Mouse (Mus musculus): ENCODE measurements around the gene Tshz2. TPM values are rescaled to one million over a fixed set of nuclear protein-coding genes. Genes with fewer than 3 reads are reported as not detected.
"Not testable (repeated sequence)": the region's sequence is repeated elsewhere in the genome, so short reads cannot be mapped to it uniquely, and the experiment has no call there.

Gene Tshz2
- polyA plus RNA-seq, 1 experiment: 6.2 TPM

DNA sequence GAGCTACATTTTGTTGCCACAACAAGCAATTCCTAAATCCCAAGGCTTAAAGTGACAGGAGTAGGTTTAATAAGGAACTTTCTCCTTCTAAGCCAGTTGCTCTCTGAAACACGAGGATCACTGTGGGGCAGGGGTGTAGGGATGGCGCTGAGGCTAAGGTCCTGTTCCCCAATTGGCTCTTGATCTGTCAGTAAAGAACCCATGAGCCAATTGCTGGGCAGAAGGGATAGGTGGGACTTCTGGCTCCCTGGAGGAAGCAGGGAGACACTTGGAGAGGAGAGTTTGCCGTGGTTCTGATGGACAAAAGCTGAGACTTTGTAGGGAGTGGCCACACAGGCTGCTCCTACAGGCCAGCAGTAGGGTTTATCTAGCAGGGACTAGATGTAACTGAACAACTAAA lies 128.9 kb downstream of the Tshz2 start:
- no peaks in the 10 kb centered on the region for H3K4me1 ChIP-seq (ENCODE audit: control insufficient read depth, insufficient read depth, low read length)
- no peak for DNase-seq
- TF ChIP-seq POLR2A (IDR thresholded peaks at IDR 0.05; ENCODE audit: borderline replicate concordance, extremely low read depth, low read depth, low read length) (no peak), CTCF (IDR thresholded peaks at IDR 0.05; ENCODE audit: insufficient read depth, low read length) (no peak)
- 53% methylated on average over 3 of the region's 3 CpGs for WGBS
- no peak overlapping the region for H3K4me3 ChIP-seq (replicated peaks; ENCODE audit: extremely low read depth, low read depth, low read length)

DNA sequence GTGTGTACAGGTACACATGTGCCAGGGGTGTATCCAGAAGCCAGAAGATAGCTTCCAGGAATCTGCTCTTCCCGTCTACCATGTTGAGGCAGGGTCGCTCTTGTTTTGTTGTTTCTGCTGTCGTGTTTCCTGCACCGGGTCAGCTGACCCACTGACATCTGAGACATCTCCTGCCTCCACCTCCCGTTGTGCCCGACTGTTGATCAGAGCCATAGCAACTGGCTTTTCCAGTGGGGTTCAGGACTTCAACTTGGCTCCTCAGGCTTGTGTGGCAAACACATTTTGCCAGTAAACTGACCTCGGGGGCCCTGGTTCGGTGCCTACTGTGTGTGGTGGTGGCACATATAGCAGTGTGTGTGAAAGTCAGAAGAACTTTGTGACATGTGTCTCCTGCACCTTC lies 129.5 kb downstream of the Tshz2 start:
- H3K4me1 ChIP-seq (ENCODE audit: control insufficient read depth, insufficient read depth, low read length): no peaks in the 10 kb centered on the region
- WGBS: 76% methylated on average over 8 of the region's 8 CpGs
- no peak overlapping the region for H3K4me3 ChIP-seq (replicated peaks; ENCODE audit: extremely low read depth, low read depth, low read length)
- DNase-seq: no peak
- TF ChIP-seq CTCF (IDR thresholded peaks at IDR 0.05; ENCODE audit: insufficient read depth, low read length): no peak
- TF ChIP-seq POLR2A (IDR thresholded peaks at IDR 0.05; ENCODE audit: borderline replicate concordance, extremely low read depth, low read depth, low read length): no peak

DNA sequence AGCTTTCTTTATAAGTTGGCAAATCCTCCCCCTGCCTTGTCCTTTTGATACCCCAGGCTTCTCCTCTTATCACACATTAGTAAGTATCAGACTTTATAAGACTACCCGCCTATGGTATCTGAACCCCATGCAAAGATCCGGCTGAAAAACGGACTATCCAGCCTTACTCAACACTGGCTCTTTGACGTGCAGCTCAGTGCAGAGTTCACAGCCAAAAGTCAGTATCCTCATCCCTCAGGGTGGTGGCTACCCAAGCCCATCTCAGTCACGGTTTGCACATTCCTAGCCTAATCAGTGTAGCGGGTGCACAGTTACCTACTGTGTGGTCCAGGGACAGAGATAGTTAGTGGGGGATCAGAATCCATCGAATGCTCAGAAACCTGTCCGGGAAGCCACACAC lies 130.9 kb downstream of the Tshz2 start:
- TF ChIP-seq POLR2A (IDR thresholded peaks at IDR 0.05; ENCODE audit: borderline replicate concordance, extremely low read depth, low read depth, low read length): no peak
- TF ChIP-seq CTCF (IDR thresholded peaks at IDR 0.05; ENCODE audit: insufficient read depth, low read length): no peak

DNA sequence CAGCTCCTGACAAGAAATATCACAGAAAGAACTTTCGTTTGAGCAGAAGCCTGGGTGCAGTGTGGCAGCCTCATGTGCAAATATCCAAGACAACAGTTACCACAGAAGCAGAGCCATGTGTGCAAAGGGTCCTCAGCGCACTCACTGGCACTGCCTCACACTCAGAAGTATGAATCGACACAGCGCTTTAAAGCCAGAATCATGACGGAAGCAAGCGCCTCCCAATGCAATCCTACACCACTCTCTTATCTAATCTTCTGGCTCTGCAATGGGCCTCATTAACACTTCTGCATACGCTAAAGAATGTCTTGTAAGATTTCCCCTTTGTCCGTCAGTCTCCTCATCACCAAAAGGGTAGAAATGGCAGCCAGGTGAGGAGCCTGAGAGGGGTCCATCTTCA lies 133.4 kb downstream of the Tshz2 start:
- no peak for DNase-seq
- TF ChIP-seq CTCF (IDR thresholded peaks at IDR 0.05; ENCODE audit: insufficient read depth, low read length) (no peak), POLR2A (IDR thresholded peaks at IDR 0.05; ENCODE audit: borderline replicate concordance, extremely low read depth, low read depth, low read length) (no peak)
- WGBS: 69% methylated on average over 8 of the region's 8 CpGs
- no peaks in the 10 kb centered on the region for H3K4me1 ChIP-seq (ENCODE audit: control insufficient read depth, insufficient read depth, low read length)
- H3K4me3 ChIP-seq (replicated peaks; ENCODE audit: extremely low read depth, low read depth, low read length): no peak overlapping the region

More for the DNA sequence above, 130.9 kb downstream of the Tshz2 start:
- no peak for DNase-seq
- Histone ChIP-seq H3K4me3 (replicated peaks; ENCODE audit: extremely low read depth, low read depth, low read length) (no peak overlapping the region), H3K4me1 (ENCODE audit: control insufficient read depth, insufficient read depth, low read length) (no peaks in the 10 kb centered on the region)
- WGBS: 81% methylated on average over 8 of the region's 8 CpGs

DNA sequence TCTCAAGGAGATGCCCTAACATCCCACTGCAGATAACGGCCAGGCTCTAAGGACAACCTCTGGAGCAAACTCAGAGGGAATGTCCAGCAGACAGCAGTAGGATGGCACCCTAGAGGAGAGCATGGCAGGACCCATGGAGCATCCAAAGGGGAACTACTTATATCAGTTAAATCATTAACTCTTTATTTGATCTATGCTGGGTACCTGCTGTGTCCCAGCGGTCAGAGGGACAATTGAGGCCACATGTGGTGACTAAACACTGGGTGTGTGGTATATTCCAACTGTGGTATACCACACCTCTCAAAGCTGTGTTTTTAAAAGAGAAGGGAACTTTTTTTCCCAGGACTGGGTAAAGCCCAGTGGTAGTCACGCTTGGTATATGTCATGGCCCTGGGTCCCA lies 134.5 kb downstream of the Tshz2 start:
- Histone ChIP-seq H3K4me3 (replicated peaks; ENCODE audit: extremely low read depth, low read depth, low read length) (no peak overlapping the region), H3K4me1 (ENCODE audit: control insufficient read depth, insufficient read depth, low read length) (no peaks in the 10 kb centered on the region)
- 83% methylated on average over 3 of the region's 3 CpGs for WGBS
- no peak for TF ChIP-seq CTCF (IDR thresholded peaks at IDR 0.05; ENCODE audit: insufficient read depth, low read length)
- no peak for TF ChIP-seq POLR2A (IDR thresholded peaks at IDR 0.05; ENCODE audit: borderline replicate concordance, extremely low read depth, low read depth, low read length)
- DNase-seq: no peak

DNA sequence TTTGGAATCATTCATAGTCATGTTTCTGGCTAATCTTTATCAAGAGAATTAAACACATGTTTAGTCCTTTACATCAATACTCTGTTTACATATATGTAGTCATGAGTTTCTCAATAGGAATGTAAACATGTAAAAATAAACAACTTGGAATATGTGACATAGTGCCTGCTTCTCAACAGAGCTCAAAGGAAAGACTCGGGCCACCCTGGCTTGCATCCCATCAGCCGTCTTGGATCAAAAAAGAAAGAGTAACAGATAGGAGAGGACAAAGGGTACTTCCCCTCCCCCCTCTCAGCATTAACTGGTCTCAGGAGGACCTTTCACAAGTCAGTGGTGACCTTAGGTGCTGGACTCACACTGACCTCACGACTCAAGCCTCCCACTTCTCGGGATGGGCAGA lies 142.3 kb downstream of the Tshz2 start:
- H3K4me1 ChIP-seq (ENCODE audit: control insufficient read depth, insufficient read depth, low read length): peaks cover 2% of the 10 kb centered on the region; the same call in 1 of the 2 replicates
- no peak for DNase-seq
- no peak for TF ChIP-seq POLR2A (IDR thresholded peaks at IDR 0.05; ENCODE audit: borderline replicate concordance, extremely low read depth, low read depth, low read length)
- no peak for TF ChIP-seq CTCF (IDR thresholded peaks at IDR 0.05; ENCODE audit: insufficient read depth, low read length)
- H3K4me3 ChIP-seq (replicated peaks; ENCODE audit: extremely low read depth, low read depth, low read length): no peak overlapping the region
- 54% methylated on average over 4 of the region's 4 CpGs for WGBS

DNA sequence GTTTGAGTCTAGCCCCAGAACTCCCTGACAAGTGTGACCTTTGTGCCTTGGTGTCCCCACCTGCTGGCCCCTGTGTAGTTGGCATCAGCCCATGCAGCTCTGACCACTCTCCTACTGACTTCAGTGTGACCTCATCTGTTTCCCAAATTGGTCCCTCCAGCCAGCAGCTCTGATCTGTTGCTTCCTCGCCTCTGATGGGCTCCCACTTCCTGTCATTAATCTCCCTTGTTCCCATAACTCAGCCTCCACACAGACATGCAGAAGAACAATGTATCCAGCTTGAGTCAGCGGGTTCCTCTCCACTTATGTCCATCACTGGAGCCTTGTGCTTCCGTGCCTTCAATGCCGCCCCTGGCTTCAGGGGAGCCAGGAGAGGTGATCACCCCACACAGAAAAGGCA lies 144.4 kb downstream of the Tshz2 start:
- DNase-seq: no peak
- H3K4me1 ChIP-seq (ENCODE audit: control insufficient read depth, insufficient read depth, low read length): peaks cover 2% of the 10 kb centered on the region; the same call in 1 of the 2 replicates
- TF ChIP-seq POLR2A (IDR thresholded peaks at IDR 0.05; ENCODE audit: borderline replicate concordance, extremely low read depth, low read depth, low read length) (no peak), CTCF (IDR thresholded peaks at IDR 0.05; ENCODE audit: insufficient read depth, low read length) (no peak)
- whole genome bisulfite sequencing: 41% methylated on average over 4 of the region's 4 CpGs
- H3K4me3 ChIP-seq (replicated peaks; ENCODE audit: extremely low read depth, low read depth, low read length): no peak overlapping the region

DNA sequence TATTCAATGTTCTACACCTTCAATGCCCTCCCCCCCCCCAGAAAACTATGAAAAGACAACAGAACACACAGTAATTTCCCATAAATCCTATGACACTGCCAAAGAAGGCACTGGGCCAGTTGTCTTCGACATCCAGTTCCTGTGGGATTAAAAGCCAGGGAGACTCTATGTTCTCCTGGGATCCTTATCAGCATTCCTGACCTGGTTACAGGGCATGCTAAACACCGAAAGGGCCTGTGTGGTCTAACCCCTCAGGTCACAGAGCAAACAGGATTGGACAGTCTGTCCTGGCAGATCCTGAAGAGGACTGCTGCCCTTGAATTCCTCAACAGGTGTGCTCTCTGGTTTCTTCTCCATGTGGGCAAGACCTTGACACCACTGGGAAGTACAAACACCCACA lies 145.0 kb downstream of the Tshz2 start:
- peaks cover 2% of the 10 kb centered on the region; the same call in 1 of the 2 replicates for H3K4me1 ChIP-seq (ENCODE audit: control insufficient read depth, insufficient read depth, low read length)
- no peak for TF ChIP-seq POLR2A (IDR thresholded peaks at IDR 0.05; ENCODE audit: borderline replicate concordance, extremely low read depth, low read depth, low read length)
- TF ChIP-seq CTCF (IDR thresholded peaks at IDR 0.05; ENCODE audit: insufficient read depth, low read length): no peak
- WGBS: 32% methylated on average over 2 of the region's 2 CpGs
- no peak for DNase-seq
- no peak overlapping the region for H3K4me3 ChIP-seq (replicated peaks; ENCODE audit: extremely low read depth, low read depth, low read length)

DNA sequence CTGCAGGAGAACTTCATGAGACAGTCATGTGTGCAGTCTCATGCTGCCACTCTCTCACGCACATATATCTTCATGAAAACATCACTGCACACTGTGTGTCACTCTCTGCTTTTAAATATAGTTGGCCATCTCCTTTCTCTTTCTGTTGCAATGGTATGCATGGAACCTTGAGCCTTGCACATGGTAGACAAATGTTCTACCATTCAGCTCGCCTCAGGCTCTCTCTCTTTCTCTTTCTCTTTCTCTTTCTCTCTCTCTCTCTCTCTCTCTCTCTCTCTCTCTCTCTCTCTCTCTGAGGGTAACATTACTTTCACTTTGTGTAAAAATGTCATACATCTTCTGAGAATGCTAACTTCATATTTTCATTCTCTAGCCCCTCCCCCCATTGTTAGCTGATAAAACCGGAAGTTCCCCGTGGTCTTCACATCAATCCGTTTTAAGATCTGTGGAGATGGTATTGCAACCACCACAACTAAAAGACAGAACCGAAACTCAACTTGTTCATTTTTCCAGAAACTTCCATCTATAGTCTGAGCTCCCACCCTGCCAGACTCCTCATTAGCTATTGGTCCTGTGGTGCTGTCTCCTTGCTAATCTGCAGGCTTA lies 146.0 kb downstream of the Tshz2 start:
- 64% methylated on average over 6 of the region's 6 CpGs for WGBS

DNA sequence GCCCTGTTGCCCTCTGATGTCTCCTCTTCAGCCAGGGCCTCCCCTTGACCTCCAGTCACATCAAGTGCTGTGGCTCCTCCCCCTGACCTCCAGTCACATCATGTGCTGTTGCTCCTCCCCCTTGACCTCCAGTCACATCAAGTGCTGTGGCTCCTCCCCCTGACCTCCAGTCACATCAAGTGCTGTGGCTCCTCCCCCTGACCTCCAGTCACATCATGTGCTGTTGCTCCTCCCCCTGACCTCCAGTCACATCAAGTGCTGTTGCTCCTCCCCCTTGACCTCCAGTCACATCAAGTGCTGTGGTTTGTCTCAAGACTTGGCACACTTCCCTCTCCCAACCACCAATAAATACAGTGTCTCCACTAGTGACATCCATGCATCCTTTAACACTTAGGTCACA lies 148.9 kb downstream of the Tshz2 start:
- DNase-seq; H3K4me3 ChIP-seq (replicated peaks; ENCODE audit: extremely low read depth, low read depth, low read length); H3K4me1 ChIP-seq (ENCODE audit: control insufficient read depth, insufficient read depth, low read length): not testable (repeated sequence)

More for the DNA sequence above, 146.0 kb downstream of the Tshz2 start:
- DNase-seq: no peak
- TF ChIP-seq CTCF (IDR thresholded peaks at IDR 0.05; ENCODE audit: insufficient read depth, low read length) (no peak), POLR2A (IDR thresholded peaks at IDR 0.05; ENCODE audit: borderline replicate concordance, extremely low read depth, low read depth, low read length) (no peak)
- Histone ChIP-seq H3K4me3 (replicated peaks; ENCODE audit: extremely low read depth, low read depth, low read length) (no peak overlapping the region), H3K4me1 (ENCODE audit: control insufficient read depth, insufficient read depth, low read length) (peaks cover 6% of the 10 kb centered on the region)

All from lung, adult 2 months (tissue).